Mouse (Mus musculus): ENCODE results near the gene Rpl29. TPM values are rescaled to one million over a fixed set of nuclear protein-coding genes. Genes with fewer than 3 reads are reported as not detected.

Gene Rpl29
- total RNA-seq, 4 experiments from 2014 or later, result 256 to 304 (median 274) TPM

DNA sequence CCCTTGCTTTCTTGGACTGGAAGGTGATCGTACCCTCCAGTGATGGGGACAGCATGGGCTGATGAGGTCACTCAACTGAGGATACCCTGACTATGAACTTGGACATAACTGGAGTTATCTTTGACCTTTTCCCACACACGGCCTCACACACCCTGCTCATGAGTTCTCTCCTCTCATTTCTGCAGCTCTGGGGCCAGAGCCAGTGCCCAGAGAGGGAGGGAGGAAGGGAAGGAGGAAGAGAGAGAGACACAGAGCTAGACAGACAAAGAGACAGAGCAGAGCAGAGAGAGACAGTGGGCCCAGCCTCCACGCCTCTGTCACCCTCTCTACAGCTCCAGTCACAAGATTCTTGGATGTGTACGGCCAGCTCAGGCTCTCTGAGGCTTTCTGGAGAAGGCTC is 43.1 kb downstream of the Rpl29 start:
- DNase-seq (ENCODE audit: low spot score), result no peak

DNA sequence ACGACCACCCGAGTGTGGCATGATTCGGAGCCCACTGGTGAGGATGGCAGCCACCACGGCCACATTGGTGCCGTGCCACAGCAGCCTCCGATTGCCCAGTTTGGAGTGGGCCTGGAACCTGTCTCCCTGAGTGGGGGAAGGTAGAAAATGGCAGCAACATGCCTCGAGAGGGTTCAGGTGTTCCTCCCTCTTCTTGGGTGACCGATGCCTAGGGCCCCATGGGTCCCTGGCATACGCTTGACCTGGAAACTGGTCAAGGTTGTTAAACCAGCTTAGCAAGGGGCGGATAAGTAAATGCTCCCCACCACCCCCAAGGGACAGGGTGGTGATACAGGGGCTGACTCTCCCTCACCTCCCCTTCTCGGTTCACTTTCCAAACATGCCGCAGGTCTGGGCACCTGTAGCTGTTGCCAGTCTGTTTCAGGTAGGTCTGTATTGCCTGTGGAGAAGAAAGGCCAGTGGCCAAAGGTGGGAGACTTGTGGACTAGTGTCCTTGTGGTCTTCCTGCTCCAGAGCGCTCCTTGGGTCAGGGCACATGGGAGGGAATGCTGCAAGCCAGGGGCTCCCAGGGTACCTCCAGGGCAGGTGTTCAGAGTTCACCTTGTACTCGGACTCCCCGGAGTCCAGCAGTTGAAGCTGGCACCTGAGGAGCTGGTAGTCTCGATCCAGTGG is 44.0 kb downstream of the Rpl29 start:
- DNase-seq (ENCODE audit: low spot score), result no peak

DNA sequence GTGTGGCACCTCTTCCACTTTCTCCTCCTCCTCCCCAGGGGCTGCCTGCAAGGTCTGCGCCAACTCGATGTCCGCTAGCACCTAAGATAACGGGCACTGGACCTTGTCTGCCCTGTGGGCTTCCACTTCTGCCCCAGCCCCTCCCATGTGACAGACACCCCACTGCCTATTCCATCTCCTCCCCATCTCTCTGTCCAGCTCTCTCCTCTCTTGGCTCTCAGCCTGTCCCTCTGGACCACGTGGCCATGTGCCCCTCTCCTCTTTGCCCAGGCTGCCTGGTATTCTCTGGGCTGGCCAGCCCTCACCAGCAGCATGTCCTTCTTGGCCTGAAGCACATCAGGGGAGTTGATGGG is 44.5 kb downstream of the Rpl29 start:
- no peak for DNase-seq (ENCODE audit: low spot score)

GRCm38 (mm10) chr9:106474456-106474855 is 45.2 kb downstream of the Rpl29 start:
- no peak for DNase-seq (ENCODE audit: low spot score)

- DNase-seq (ENCODE audit: low spot score), result no peak
Observed at GRCm38 (mm10) chr9:106475046-106475445, 45.8 kb downstream of the Rpl29 start.

DNA sequence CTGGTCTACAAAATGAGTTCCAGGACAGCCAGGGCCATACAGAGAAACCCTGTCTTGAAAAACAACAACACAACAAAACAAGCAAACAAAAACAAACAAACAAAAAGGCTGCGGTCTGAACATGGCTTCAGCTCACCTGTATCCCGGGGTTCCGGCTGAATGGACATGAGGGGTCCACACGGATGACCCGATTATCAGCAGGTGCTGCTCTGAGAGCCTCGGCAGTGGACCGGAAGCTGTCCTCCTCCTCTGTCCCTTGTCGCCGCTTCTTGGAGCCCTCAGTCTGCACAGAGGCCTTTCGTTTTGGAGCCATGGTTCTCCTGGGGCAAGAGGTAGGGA is 46.4 kb downstream of the Rpl29 start, which contains the start of gene Rrp9:
TSS of gene Rrp9 (plus strand) at position 301 of the 339 bp plus-strand sequence.
- no peak for DNase-seq (ENCODE audit: low spot score)

- DNase-seq (ENCODE audit: low spot score), result peak; percentile 81
Observed at GRCm38 (mm10) chr9:106476002-106476923, 47.0 kb downstream of the Rpl29 start.

- peak; percentile 100 for DNase-seq (ENCODE audit: low spot score)
Observed at GRCm38 (mm10) chr9:106476924-106477484, 47.8 kb downstream of the Rpl29 start, which contains the start of gene Parp3. Parp3 (minus strand) TSS chr9:106476949.

- DNase-seq (ENCODE audit: low spot score), result no peak
Observed at GRCm38 (mm10) chr9:106477649-106478048, 48.4 kb downstream of the Rpl29 start.

- DNase-seq (ENCODE audit: low spot score), result no peak
Observed at GRCm38 (mm10) chr9:106478101-106478500, 48.8 kb downstream of the Rpl29 start.

DNA sequence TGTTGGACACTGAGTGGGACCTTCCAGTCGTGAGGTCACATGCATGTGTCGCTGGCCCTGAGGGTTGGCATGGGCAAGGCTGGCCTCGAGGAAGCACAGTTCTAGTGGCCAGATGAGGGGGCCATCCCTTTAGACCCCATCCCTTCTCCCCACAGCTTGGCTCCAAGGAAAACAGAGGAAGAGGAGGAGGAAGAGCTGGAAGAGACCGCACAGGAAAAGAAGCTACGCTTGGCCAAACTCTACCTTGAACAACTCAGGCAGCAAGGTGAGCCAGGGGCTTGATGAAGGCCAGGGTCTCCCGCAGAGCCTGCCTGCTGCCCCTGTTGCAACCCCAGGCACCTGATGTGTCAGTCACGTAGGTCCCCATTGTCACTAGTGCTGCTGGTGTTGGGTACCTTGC is 51.3 kb downstream of the Rpl29 start:
- no peak for DNase-seq (ENCODE audit: low spot score)

DNA sequence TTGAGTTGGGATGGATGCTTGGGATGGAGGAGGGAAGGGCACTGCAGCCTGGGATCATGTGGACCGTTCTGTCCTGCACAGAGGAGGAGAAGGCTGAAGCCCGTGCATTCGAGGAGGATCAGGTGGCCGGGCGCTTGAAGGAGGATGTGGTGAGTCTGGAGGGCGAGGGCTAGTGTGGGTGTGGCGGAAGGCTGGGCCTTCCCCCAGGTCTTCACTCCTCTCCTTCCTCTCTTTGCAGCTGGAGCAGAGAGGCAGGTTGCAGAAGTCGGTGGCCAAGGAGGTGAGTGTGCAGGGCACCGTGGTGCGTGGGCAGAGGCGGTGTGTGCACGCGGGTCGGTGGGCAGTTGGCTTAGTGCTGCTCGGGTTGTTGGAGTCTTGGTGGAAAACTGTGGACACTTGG is 51.8 kb downstream of the Rpl29 start:
- no peak for DNase-seq (ENCODE audit: low spot score)

Other genes with a start within 250 kb of the Rpl29 start
- gene Ppm1m, start 229.7 kb upstream of the Rpl29 start, total RNA-seq (2022), result 10 to 100 TPM in 3 of 4 experiments, 1 to 10 TPM in 1; 9.4 to 12.8 (median 12.3) TPM
- gene Twf2, start 226.3 kb upstream of the Rpl29 start, total RNA-seq (2022), result 100 to 1,000 TPM; 188 to 245 (median 236) TPM
- under 1 TPM; 0.33 to 0.57 (median 0.42) TPM for gene Tlr9, start 206.9 kb upstream of the Rpl29 start, total RNA-seq (2022)
- gene Alas1, start 180.8 kb upstream of the Rpl29 start, total RNA-seq (2022), result 100 to 1,000 TPM; 335 to 477 (median 407) TPM
- gene Poc1a, start 148.4 kb upstream of the Rpl29 start, total RNA-seq (2022), result 1 to 10 TPM; 3.2 to 4.9 (median 4.7) TPM
- gene Dusp7, start 60.8 kb upstream of the Rpl29 start, total RNA-seq (2022), result 10 to 100 TPM; 53.4 to 67.0 (median 62.7) TPM
- 10 to 100 TPM; 23.1 to 28.9 (median 25.7) TPM for gene Acy1, start 8.9 kb downstream of the Rpl29 start, total RNA-seq (2022)
- gene Abhd14b, start 18.0 kb downstream of the Rpl29 start, total RNA-seq (2022), result 10 to 100 TPM in 2 of 4 experiments, 1 to 10 TPM in 2; 6.0 to 11.8 (median 9.6) TPM
- 10 to 100 TPM; 17.5 to 20.6 (median 19.5) TPM for gene Abhd14a, start 18.2 kb downstream of the Rpl29 start, total RNA-seq (2022)
- 10 to 100 TPM; 72.2 to 76.0 (median 74.5) TPM for gene Pcbp4, start 23.8 kb downstream of the Rpl29 start, total RNA-seq (2022)
- gene Gpr62, start 36.5 kb downstream of the Rpl29 start, total RNA-seq (2022), result under 1 TPM in 1 of 4 experiments, not detected in 3; 0.19 TPM
- 10 to 100 TPM; 22.5 to 28.3 (median 24.1) TPM for gene Rrp9, start 46.5 kb downstream of the Rpl29 start, total RNA-seq (2022)
- 10 to 100 TPM; 32.5 to 56.0 (median 41.7) TPM for gene Parp3, start 47.5 kb downstream of the Rpl29 start, total RNA-seq (2022)
- not detected for gene Iqcf1, start 70.5 kb downstream of the Rpl29 start, total RNA-seq (2022)
- not detected for gene Iqcf5, start 85.1 kb downstream of the Rpl29 start, total RNA-seq (2022)
- gene Iqcf3, start 132.2 kb downstream of the Rpl29 start, total RNA-seq (2022), result not detected
- not detected for gene Iqcf4, start 141.5 kb downstream of the Rpl29 start, total RNA-seq (2022)
- not detected for gene Iqcf6, start 197.1 kb downstream of the Rpl29 start, total RNA-seq (2022)
- not detected for gene Grm2, start 226.6 kb downstream of the Rpl29 start, total RNA-seq (2022)